Mouse (Mus musculus) pancreas, adult 10 weeks (tissue): ENCODE data around the gene Cypt15. TPM values are rescaled to one million over a fixed set of nuclear protein-coding genes. Genes with fewer than 3 reads are reported as not detected.

Experiments
- polyA plus RNA-seq: library from polyadenylated mRNA; stranded (reverse); fragments of 350-450 nt; fragmentation: Illumina TruSeq; extraction: RNeasy Lipid Tissue Mini Kit (QIAGEN cat#74804); gene quantifications from one replicate; pipeline ENCODE4 v1.2.3, GENCODE M21; 2015; ENCODE audit warnings: low read depth, low replicate concordance; ENCODE audit not compliant: insufficient read depth

The Cypt15 gene
- not detected for polyA plus RNA-seq

GRCm38 (mm10) chrX:39345967-39346366 is at the start of gene Cypt15:
Gene Cypt15 (plus strand): TSS chrX:39346267.

